Mouse (Mus musculus): ENCODE measurements around the gene Sec23a. TPM values are rescaled to one million over a fixed set of nuclear protein-coding genes. Genes with fewer than 3 reads are reported as not detected.

Gene Sec23a
- polyA plus RNA-seq (2012; rRNA removed): 2.9 and 3.8 TPM in 2 replicates

GRCm38 (mm10) chr12:59011844-59012709 lies at the start of gene Sec23a:
Gene Sec23a, minus strand, starts transcription at chr12:59012017.

GRCm38 (mm10) chr12:59060993-59061595 lies 49.3 kb upstream of the Sec23a start, which contains the start of gene Trappc6b:
Gene Trappc6b, minus strand, starts transcription at chr12:59061472.

GRCm38 (mm10) chr12:59013234-59013633 lies 1.4 kb upstream of the Sec23a start, which contains the start of gene Gemin2:
Gene Gemin2, plus strand, starts transcription at chr12:59013393.

Other genes starting within 250 kb of the Sec23a start
- gene Gemin2, start 1.4 kb upstream of the Sec23a start, polyA plus RNA-seq (2012; rRNA removed): 0.54 and 0.89 TPM in 2 replicates
- 24.2 and 34.1 TPM in 2 replicates for gene Trappc6b, start 49.5 kb upstream of the Sec23a start, polyA plus RNA-seq (2012; rRNA removed)
- gene Pnn, start 54.9 kb upstream of the Sec23a start, polyA plus RNA-seq (2012; rRNA removed): 2.2 and 3.5 TPM in 2 replicates
- 14.7 and 17.4 TPM in 2 replicates for gene Mia2, start 83.8 kb upstream of the Sec23a start, polyA plus RNA-seq (2012; rRNA removed)
- 1.8 and 2.2 TPM in 2 replicates for gene Fbxo33, start 207.7 kb upstream of the Sec23a start, polyA plus RNA-seq (2012; rRNA removed)